Mouse (Mus musculus) heart, postnatal 14 days (tissue): Measurements from ENCODE around the gene Agfg1. TPM values are rescaled to one million over a fixed set of nuclear protein-coding genes. Genes with fewer than 3 reads are reported as not detected.

ENCODE experiments used
- DNase-seq, 2 experiments: peaks; one replicate each; pipeline ENCODE4 v3.0.0; 2021 to 2022
- intact Hi-C: fragments of 180-260 bp; cut with DNase I; formaldehyde crosslinking; loops from one replicate; pipeline ENCODE4 v1.15.1; 2025
- long read RNA-seq, 2 experiments: library from polyadenylated mRNA; stranded (forward); transcript quantifications; one replicate each; pipeline ENCODE4 v2.0.0; 2021
- total RNA-seq, 2 experiments: library from RNA; stranded (reverse); gene quantifications; 2 replicates each; pipeline ENCODE4 v1.2.3; 2021

Gene Agfg1
- total RNA-seq = 10 to 100 TPM; 34.0 to 36.7 TPM
- long read RNA-seq, experiment 1, full-length matches to known transcripts = 21 of 53 reads
- long read RNA-seq, experiment 1, partial matches to known transcripts = 2 of 53 reads
- long read RNA-seq, experiment 1, other reads (novel, unspliced or antisense) = 30 of 53 reads
- long read RNA-seq, experiment 2, full-length matches to known transcripts = 17 of 56 reads
- long read RNA-seq, experiment 2, partial matches to known transcripts = 2 of 56 reads
- long read RNA-seq, experiment 2, other reads (novel, unspliced or antisense) = 37 of 56 reads

- intact Hi-C loops = loop anchor here (2.0 kb wide), 2 partner anchors 52 to 148 kb away; no protein-coding TSS in a partner anchor
- DNase-seq = peak; percentile 94 to 98
Measured at GRCm38 (mm10) chr1:82839296-82839613, at the start of gene Agfg1. TSS of gene Agfg1 (plus strand) at chr1:82839483.

- DNase-seq = no peak
- intact Hi-C loops = no loop called here
Measured at GRCm38 (mm10) chr1:82791105-82791504, 48.2 kb upstream of the Agfg1 start.

- intact Hi-C loops = no loop called here
- no peak for DNase-seq
Measured at GRCm38 (mm10) chr1:82792238-82792637, 47.0 kb upstream of the Agfg1 start.

GRCm38 (mm10) chr1:82793110-82793509 is 46.2 kb upstream of the Agfg1 start:
- no peak for DNase-seq
- intact Hi-C loops = no loop called here

GRCm38 (mm10) chr1:82793986-82794385 is 45.3 kb upstream of the Agfg1 start:
- intact Hi-C loops = no loop called here

GRCm38 (mm10) chr1:82795211-82795610 is 44.1 kb upstream of the Agfg1 start:
- intact Hi-C loops = no loop called here

More at GRCm38 (mm10) chr1:82793986-82794385, 45.3 kb upstream of the Agfg1 start:
- no peak for DNase-seq

GRCm38 (mm10) chr1:82795702-82796443 is 43.4 kb upstream of the Agfg1 start:
- DNase-seq = no peak

More at GRCm38 (mm10) chr1:82795211-82795610, 44.1 kb upstream of the Agfg1 start:
- no peak for DNase-seq

GRCm38 (mm10) chr1:82797088-82797487 is 42.2 kb upstream of the Agfg1 start:
- DNase-seq = no peak
- intact Hi-C loops = no loop called here

More at GRCm38 (mm10) chr1:82795702-82796443, 43.4 kb upstream of the Agfg1 start:
- intact Hi-C loops = no loop called here

- intact Hi-C loops = no loop called here
- no peak for DNase-seq
Measured at GRCm38 (mm10) chr1:82798304-82798703, 41.0 kb upstream of the Agfg1 start.

GRCm38 (mm10) chr1:82798922-82799321 is 40.4 kb upstream of the Agfg1 start:
- intact Hi-C loops = no loop called here
- no peak for DNase-seq

- intact Hi-C loops = no loop called here
- DNase-seq = no peak
Measured at GRCm38 (mm10) chr1:82801105-82801783, 38.0 kb upstream of the Agfg1 start.

GRCm38 (mm10) chr1:82803608-82804007 is 35.7 kb upstream of the Agfg1 start:
- intact Hi-C loops = no loop called here
- no peak for DNase-seq

GRCm38 (mm10) chr1:82804059-82804458 is 35.2 kb upstream of the Agfg1 start:
- intact Hi-C loops = no loop called here
- DNase-seq = no peak

- DNase-seq = peak; percentile 8 to 25
- intact Hi-C loops = no loop called here
Measured at GRCm38 (mm10) chr1:82806391-82806790, 32.9 kb upstream of the Agfg1 start.

- DNase-seq = no peak
- intact Hi-C loops = no loop called here
Measured at GRCm38 (mm10) chr1:82807206-82807605, 32.1 kb upstream of the Agfg1 start.

- DNase-seq = no peak
- intact Hi-C loops = no loop called here
Measured at GRCm38 (mm10) chr1:82808564-82808963, 30.7 kb upstream of the Agfg1 start.

- intact Hi-C loops = no loop called here
- DNase-seq = no peak
Measured at GRCm38 (mm10) chr1:82811766-82812165, 27.5 kb upstream of the Agfg1 start.

GRCm38 (mm10) chr1:82815941-82816716 is 23.2 kb upstream of the Agfg1 start:
- DNase-seq = no peak
- intact Hi-C loops = no loop called here

- DNase-seq = no peak
- intact Hi-C loops = no loop called here
Measured at GRCm38 (mm10) chr1:82819366-82819765, 19.9 kb upstream of the Agfg1 start.

- DNase-seq = peak in 1 of 2 experiments; percentile 28
- intact Hi-C loops = no loop called here
Measured at GRCm38 (mm10) chr1:82820179-82820578, 19.1 kb upstream of the Agfg1 start.
